Mouse (Mus musculus): ENCODE results near the gene Ntan1.
"Not testable (repeated sequence)": the region's sequence is repeated elsewhere in the genome, so short reads cannot be mapped to it uniquely, and the experiment has no call there.

The Ntan1 gene

DNA sequence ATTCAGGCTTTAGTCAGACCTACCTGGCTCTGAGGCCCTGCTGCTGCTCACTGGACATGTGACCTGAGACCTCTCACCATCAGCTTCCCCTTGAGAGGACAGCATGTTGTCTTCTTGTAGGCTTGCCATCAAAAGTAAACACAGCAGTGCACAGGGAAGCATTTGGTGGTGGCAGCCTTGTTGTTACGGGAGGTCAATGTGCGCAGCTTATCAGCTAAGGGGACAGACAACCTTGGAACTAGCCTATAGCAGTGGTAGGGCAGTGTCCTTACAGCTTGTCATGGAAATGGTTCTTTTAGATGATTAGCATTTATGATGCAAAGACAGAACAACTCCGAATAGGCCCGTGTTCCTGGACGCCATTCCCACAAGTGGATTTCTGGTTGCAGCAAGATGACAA lies 15.7 kb downstream of the Ntan1 start:
- no peak for DNase-seq

DNA sequence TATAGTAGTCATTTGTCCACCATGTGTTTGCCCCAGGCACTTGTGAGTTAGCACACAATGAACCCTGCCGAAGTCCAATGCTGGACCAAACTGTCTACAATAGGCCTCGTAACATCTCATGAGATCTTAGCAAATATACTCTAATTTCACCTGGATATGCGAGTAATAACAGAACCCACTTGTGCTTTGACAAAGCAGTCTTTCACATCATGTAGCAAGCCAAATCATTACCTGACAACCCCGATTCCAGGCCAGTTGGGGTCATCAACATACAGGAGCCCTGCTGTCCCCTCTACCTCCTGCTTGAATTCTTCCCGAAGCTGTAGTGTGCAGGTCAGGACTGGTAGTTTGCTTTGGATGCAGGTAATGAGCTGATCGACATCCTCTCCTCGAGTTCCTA lies 21.4 kb downstream of the Ntan1 start:
- no peak for DNase-seq

DNA sequence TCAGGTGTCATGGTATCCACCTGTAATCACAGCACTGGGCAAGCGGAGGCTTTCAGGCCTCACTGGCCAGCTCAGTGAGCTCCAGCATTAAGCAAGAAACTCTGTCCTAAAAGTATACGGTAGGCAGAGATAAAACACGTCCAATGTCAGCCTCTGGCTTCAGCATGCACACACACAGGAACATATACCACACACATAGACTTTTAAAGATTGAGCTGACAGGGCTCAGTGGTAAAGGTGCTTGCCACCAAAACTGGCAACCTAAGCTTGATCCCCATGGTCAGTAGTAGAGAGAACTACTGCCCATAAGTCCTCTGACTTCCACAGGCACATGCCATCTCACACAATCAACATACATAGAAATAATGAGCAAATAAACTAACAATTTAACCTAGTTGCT lies 22.3 kb downstream of the Ntan1 start:
- no peak for DNase-seq

DNA sequence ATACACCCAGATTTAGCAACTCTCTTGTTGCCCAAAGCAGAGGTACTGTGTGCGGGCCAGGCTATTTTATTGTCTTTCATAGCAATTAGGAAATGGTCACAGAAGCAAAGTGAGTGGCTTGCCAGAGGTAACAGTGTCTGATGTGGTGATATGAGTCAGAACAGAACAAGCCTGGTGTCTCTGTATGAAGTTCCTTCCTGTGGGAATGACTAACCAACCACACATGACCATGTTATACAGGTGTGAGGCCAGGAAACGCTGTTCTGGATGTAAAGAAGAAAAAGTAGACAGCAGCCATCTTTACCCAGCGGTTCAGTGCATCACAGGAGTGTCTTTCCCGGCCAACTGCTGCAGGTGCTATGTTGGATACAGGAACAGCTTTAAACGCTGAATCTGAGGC lies 26.4 kb downstream of the Ntan1 start:
- no peak for DNase-seq

DNA sequence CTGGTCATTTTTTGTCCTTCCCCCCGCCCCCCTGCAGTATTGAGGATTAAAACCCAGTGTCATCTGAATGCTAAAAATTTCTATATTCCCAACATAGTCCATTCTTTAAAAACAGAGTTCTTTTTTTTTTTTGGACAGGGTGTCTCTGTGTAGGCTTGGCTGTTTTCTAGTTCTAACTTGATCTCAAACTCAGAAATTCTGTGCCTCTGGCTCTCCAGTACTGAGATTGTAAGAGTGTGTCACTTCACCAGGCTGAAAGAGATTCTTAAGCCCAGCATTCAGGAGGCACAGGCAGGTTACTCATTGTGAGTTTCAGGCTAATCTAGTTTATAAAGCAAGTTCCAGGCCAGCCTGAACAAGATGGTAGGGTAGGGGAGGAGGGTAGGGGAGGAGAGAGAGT lies 28.0 kb downstream of the Ntan1 start:
- DNase-seq = no peak

DNA sequence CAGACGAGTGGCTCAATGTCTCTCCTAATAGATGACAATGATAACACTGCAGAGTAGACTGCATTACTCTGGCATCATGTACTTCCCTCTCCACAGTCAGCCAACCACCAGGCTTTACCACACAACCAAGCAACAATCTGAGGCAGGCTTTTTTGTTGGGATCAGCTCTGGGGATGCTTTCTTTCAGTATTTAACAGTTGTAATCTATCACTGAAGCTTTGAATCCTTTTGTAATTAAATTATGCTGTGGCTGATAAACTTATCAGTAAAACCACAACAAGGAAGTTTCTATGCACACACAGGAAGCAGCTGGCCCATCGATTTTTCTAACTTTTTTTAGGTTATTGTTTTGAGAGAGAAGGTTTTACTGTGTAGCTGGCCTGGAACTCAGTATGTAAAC lies 29.7 kb downstream of the Ntan1 start:
- DNase-seq = no peak

DNA sequence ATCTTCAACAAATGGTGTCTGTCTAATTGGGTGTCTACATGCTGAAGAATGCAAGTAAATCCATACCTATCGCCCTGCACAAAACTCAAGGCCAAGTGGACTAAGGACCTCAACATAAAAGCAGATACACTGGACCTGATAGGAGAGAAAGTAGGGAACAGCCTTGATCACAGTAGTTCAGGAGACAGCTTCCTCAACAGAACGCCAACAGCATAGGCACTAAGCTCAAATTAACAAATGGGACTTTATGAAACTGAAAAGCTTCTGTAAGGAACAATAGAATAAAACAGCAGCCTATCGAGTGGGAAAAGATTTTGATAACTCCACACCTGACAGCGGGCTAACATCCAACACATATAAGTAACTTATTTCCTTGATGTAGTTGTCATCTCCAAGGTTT lies 32.8 kb downstream of the Ntan1 start:
- no peak for DNase-seq

DNA sequence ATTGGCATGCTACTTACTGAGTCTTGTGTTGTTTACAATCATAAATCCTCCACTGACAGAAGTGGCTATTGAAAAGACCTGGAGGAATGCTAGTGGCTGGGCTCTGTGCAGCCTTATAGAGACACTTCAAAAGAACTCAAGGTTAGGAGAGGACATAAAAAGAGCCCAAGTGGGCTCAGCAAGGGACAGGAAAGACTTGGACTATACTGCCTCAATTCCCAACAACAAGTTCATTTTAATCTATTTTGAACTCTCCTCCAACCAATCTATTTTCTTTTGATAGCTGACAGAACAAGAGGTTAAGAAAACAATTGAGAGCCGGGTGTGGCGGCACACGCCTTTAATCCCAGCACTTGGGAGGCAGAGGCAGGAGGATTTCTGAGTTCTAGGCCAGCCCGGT lies 35.2 kb downstream of the Ntan1 start:
- DNase-seq = no peak

DNA sequence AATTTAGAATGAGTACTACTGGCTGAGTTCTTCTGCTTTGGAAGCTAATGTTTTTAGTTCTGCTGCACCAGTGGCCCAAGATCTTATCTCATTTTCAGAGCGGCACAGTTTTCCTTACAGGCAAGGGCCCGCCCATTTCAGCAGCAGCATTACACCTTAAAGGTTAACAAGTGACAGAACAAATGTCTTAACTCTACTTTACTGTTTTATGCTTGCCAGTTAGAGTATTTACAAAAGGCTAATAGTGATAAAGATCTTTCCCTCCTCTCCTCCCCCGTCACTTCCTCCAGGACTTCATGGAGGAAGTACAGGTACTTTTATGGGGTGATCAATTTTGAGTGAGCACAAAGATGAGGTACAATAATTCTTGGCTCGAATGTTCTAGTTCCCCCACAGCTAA lies 47.4 kb downstream of the Ntan1 start:
- no peak for DNase-seq

DNA sequence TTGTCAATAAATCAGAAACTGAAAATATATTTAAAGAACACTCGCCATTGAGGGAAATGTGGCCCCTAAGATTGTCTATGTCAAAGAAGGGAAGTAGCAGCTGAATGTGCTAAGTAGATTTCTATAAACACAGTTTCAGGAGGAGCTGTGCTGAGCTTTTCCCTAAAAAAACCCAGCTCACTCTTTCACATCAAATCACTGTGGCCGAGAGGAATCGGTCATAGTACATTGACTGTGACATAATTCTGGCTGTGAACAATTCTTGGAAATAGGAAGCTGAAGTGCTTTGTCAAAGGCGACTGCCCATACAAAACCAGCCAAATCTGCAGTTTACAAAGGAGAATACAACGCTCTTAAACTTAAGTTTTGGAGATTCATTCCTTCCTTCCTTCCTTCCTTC lies 48.0 kb downstream of the Ntan1 start:
- no peak for DNase-seq

DNA sequence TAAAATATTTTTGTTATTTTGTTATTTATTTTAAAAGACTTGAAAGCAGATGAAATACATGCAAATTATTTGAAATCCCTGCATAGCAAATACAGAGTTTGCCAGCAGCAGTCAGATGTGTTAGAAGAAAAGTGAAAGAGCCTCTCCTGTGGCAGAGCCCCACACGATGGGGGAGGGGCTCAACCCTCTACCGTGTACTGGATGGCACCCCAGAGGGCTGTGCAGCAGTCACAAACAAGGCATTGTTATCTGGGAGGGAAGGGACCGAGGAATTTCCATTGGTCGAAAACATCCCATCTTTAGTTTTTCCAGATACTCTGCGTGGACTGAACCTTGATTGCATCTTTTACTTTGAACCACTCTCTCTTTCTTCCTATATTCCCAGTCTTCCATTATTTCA lies 48.8 kb downstream of the Ntan1 start:
- DNase-seq = not testable (repeated sequence)

DNA sequence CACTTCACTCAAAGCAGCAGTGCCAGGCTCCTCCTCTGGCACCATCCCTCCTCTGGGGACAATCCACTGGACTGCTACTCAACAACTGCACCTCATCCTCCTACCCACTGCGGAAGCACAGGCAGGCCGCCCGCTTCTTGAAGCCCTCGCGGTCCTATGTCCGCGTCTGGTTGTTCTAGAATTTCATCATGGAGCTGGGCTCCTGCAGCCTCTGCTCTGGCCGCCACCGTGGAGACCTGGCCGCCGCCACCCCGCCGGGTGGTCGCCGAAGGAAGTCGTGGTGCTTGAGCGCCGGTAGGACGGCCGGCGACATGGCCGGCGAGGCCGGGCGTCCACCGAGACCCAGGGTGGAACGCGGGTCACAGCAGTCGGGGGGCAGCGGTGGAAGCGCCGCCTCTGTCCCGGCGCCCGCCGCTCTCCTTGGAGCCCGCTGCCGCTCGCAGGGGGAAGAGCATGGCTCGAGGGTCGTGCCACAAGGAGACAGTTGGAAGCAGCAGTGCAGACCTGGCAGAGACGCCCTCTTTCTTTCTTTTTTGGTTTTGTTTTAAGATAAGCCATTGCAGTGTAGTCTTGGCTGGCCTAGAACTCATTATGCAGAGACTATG lies 49.4 kb downstream of the Ntan1 start:
- DNase-seq = peak; percentile 5 to 30

DNA sequence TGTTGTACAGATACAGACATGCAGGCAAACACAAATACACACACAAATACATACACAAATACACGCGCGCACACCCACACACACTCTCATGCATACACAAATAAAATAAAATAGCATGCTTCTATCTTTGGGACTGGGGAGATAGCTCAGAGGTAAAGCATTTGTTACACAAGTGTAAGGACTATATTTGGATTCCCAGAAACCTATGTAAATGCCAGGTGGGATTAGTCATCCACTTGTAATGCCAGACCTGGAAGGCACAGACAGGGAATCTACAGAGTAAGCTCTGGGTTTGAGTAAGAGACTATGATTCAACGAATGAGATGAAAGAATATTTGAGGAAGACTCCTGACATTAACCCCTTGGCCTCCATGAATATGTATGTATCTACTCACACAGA lies 56.8 kb downstream of the Ntan1 start:
- no peak for DNase-seq

DNA sequence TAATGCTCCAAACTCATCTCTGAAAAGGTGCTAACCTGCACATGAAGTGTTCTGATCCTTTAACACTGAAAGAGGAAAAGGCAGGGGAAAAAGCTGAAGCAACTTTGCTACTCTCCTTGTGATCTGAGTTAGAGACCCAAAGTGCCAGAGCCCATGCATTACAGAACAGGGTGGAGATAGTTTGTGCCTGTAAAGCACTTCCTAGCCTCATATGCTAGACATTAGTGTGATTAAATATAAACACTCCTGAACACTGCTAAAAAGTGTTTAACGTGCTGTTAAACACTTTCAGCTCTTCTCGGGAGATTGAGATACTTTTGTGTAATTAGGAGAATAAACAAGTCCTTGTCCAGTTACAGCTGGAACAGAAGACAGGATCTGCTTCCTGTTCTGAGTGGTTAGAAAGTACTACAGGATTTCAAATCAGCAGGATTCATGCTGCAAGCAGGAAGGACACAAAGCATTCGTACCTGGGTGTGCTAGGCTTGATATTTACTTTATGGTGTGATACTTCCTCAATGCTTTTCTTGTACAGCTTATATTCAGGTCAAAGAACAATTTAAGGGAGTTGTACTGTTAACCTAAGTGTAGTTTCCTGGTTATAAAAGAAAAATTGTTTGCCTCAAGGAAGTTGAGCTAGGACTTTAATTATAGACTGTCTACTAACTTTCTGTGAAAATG lies 64.6 kb downstream of the Ntan1 start:
- DNase-seq = no peak
